Mouse (Mus musculus): Measurements from ENCODE around the gene Pimreg. TPM values are rescaled to one million over a fixed set of nuclear protein-coding genes. Genes with fewer than 3 reads are reported as not detected.

The Pimreg gene
- total and polyA plus RNA-seq, 3 experiments, result not detected

DNA sequence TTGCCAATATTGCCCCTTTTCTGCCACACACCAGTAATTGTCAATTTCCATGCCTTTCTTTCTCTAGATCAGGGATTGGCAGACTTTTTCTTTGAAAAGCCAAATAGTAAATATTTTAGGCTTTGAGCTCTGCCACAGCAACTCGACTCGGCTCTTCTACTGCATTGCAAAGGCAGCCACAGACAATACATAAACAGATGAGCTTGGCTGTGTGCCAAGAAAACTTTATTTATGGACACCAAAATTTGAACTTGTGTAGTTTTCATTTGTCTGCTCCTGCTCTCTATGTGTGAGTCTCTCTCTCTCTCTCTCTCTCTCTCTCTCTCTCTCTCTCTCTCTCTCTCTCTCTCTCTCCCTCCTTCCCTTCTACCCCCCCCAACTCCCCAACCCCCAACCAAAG lies 13.3 kb downstream of the Pimreg start:
- no peaks in the 10 kb centered on the region for H3K4me1 ChIP-seq (ENCODE audit: insufficient read depth, low read depth, low read length)
- no peaks in the 10 kb centered on the region for H3K27me3 ChIP-seq (ENCODE audit: insufficient read depth, low read length)
- no peaks in the 10 kb centered on the region for H3K36me3 ChIP-seq (replicated peaks)
- ATAC-seq (ENCODE audit: extremely low read depth, insufficient number of reproducible peaks, low FRiP score, poor library complexity, severe bottlenecking) (no peak), DNase-seq (ENCODE audit: low spot score) (no peak)
- H3K9me3 ChIP-seq (replicated peaks), result peaks cover 69% of the 10 kb centered on the region
- no peak overlapping the region for H3K4me3 ChIP-seq (ENCODE audit: low read depth, low read length)
- TF ChIP-seq GATA2 (IDR thresholded peaks at IDR 0.05; ENCODE audit: borderline replicate concordance, low read depth, low read length) (no peak), POLR2AphosphoS5 (IDR thresholded peaks at IDR 0.05; ENCODE audit: insufficient replicate concordance, low read depth, low read length) (no peak), GATA1 (IDR thresholded peaks at IDR 0.05; ENCODE audit: borderline replicate concordance, low read length) (no peak), TAL1 (conservative IDR thresholded peaks at IDR 0.05; ENCODE audit: low read depth, low read length) (no peak), CTCF (IDR thresholded peaks at IDR 0.05; ENCODE audit: low read depth, low read length) (no peak)

DNA sequence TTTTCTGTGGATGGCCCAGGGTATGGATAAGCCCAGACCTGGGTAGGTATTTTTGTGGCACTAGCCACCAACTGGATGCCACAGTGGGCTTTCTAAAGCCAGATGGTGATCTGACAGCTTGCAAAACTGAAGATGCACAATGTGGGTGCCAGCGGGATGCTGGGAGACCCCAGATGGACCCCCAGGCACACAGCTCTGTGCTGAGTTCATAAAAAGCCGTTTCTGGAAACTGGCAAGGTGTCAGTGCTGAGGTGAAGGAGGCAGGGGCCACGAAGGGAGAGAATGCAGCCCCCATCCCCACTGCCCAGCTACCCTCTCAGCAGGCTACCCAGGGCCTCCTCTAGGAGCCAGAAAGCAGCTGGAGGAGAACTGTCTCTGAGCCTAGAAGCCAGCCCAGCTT lies 15.3 kb downstream of the Pimreg start:
- no peak for ATAC-seq (ENCODE audit: extremely low read depth, insufficient number of reproducible peaks, low FRiP score, poor library complexity, severe bottlenecking)
- H3K36me3 ChIP-seq (replicated peaks), result no peaks in the 10 kb centered on the region
- no peaks in the 10 kb centered on the region; the same call in 1 of the 2 replicates for H3K27me3 ChIP-seq (ENCODE audit: insufficient read depth, low read length)
- no peak for DNase-seq (ENCODE audit: low spot score)
- no peak for TF ChIP-seq GATA2 (IDR thresholded peaks at IDR 0.05; ENCODE audit: borderline replicate concordance, low read depth, low read length)
- TF ChIP-seq POLR2AphosphoS5 (IDR thresholded peaks at IDR 0.05; ENCODE audit: insufficient replicate concordance, low read depth, low read length), result no peak
- no peak for TF ChIP-seq CTCF (IDR thresholded peaks at IDR 0.05; ENCODE audit: low read depth, low read length)
- TF ChIP-seq GATA1 (IDR thresholded peaks at IDR 0.05; ENCODE audit: borderline replicate concordance, low read length), result no peak
- no peak for TF ChIP-seq TAL1 (conservative IDR thresholded peaks at IDR 0.05; ENCODE audit: low read depth, low read length)
- H3K4me1 ChIP-seq (ENCODE audit: insufficient read depth, low read depth, low read length), result no peaks in the 10 kb centered on the region
- H3K4me3 ChIP-seq (ENCODE audit: low read depth, low read length), result no peak overlapping the region
- peaks cover 58% of the 10 kb centered on the region for H3K9me3 ChIP-seq (replicated peaks)

DNA sequence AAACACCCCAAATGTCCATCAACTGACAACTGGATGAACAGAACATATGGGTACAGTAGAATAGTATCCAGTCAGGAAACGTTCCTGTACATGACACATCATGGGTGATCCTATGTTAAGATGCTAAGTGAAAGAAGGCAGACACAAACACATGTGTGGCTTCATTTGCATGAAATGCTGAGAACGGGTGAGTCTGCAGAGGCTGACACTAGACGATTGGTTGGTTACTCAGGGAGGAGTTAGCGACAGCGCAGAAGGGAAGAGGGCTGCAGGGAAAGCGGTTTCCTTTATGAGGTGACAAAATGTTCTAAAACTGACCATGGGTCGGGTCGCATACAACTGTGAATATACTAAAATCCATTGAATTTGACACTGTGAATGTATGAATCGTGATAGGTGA lies 18.6 kb downstream of the Pimreg start:
- no peak for TF ChIP-seq CTCF (IDR thresholded peaks at IDR 0.05; ENCODE audit: low read depth, low read length)
- TF ChIP-seq GATA1 (IDR thresholded peaks at IDR 0.05; ENCODE audit: borderline replicate concordance, low read length), result no peak
- TF ChIP-seq GATA2 (IDR thresholded peaks at IDR 0.05; ENCODE audit: borderline replicate concordance, low read depth, low read length), result no peak
- TF ChIP-seq POLR2AphosphoS5 (IDR thresholded peaks at IDR 0.05; ENCODE audit: insufficient replicate concordance, low read depth, low read length), result no peak
- TF ChIP-seq TAL1 (conservative IDR thresholded peaks at IDR 0.05; ENCODE audit: low read depth, low read length), result no peak
- Histone ChIP-seq H3K36me3 (replicated peaks) (no peaks in the 10 kb centered on the region), H3K4me3 (ENCODE audit: low read depth, low read length) (no peak overlapping the region), H3K9me3 (replicated peaks) (peaks cover 72% of the 10 kb centered on the region), H3K4me1 (ENCODE audit: insufficient read depth, low read depth, low read length) (no peaks in the 10 kb centered on the region), H3K27me3 (ENCODE audit: insufficient read depth, low read length) (no peaks in the 10 kb centered on the region; the same call in 1 of the 2 replicates)
- ATAC-seq (ENCODE audit: extremely low read depth, insufficient number of reproducible peaks, low FRiP score, poor library complexity, severe bottlenecking) (no peak), DNase-seq (ENCODE audit: low spot score) (no peak)

DNA sequence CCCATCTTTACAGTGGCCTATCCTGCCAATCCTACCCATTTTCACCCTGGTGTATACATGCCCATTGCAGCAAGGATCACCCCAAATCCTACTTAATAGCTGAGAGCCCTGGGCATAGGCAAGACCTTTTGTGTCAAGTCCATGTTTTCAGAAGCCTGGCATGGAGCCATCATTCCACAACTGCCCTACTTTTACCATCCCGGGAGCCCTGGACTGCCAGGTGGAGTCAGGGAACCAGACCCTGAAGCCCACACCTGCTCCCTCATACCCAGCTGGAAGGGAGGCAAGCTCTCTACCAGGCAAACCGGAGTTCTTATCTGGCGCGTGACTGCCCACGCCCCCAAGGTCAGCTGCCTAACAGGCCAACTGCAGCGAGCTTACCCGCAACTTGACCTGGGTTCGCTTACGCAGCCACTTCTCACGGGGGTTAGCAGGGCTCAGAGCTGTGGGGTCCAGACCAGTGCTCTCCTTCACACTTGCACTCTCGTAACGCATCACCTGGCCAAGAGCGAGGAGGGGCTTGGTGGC lies 19.3 kb downstream of the Pimreg start:
- Histone ChIP-seq H3K27me3 (ENCODE audit: insufficient read depth, low read length) (no peaks in the 10 kb centered on the region; the same call in 1 of the 2 replicates), H3K4me1 (ENCODE audit: insufficient read depth, low read depth, low read length) (no peaks in the 10 kb centered on the region), H3K36me3 (replicated peaks) (no peaks in the 10 kb centered on the region), H3K9me3 (replicated peaks) (peaks cover 71% of the 10 kb centered on the region), H3K4me3 (ENCODE audit: low read depth, low read length) (no peak overlapping the region)
- TF ChIP-seq GATA2 (IDR thresholded peaks at IDR 0.05; ENCODE audit: borderline replicate concordance, low read depth, low read length) (no peak), TAL1 (conservative IDR thresholded peaks at IDR 0.05; ENCODE audit: low read depth, low read length) (no peak), POLR2AphosphoS5 (IDR thresholded peaks at IDR 0.05; ENCODE audit: insufficient replicate concordance, low read depth, low read length) (no peak), GATA1 (IDR thresholded peaks at IDR 0.05; ENCODE audit: borderline replicate concordance, low read length) (no peak), CTCF (IDR thresholded peaks at IDR 0.05; ENCODE audit: low read depth, low read length) (no peak)
- no peak for DNase-seq (ENCODE audit: low spot score)
- no peak for ATAC-seq (ENCODE audit: extremely low read depth, insufficient number of reproducible peaks, low FRiP score, poor library complexity, severe bottlenecking)

DNA sequence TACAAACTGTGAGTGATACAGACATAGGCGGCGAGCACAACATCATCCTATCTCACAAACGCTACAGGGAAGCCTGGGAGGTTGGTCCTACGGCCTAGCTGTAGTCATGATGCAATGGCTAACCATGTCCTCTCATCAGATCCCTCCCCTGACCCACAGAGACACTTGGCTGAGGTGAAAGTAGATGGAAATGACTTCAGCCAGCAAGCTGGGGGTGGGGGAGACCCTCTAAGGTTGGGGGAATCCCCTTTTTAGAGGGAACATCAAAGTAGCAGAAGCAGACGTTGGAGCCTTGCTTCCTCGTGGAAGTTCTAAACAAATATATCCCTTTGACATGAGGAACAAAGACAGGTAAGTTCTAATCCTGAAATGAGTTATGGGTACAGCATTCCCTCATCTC lies 22.6 kb downstream of the Pimreg start:
- DNase-seq (ENCODE audit: low spot score) (no peak), ATAC-seq (ENCODE audit: extremely low read depth, insufficient number of reproducible peaks, low FRiP score, poor library complexity, severe bottlenecking) (no peak)
- Histone ChIP-seq H3K9me3 (replicated peaks) (peaks cover 56% of the 10 kb centered on the region), H3K27me3 (ENCODE audit: insufficient read depth, low read length) (no peaks in the 10 kb centered on the region; the same call in 1 of the 2 replicates), H3K36me3 (replicated peaks) (no peaks in the 10 kb centered on the region), H3K4me3 (ENCODE audit: low read depth, low read length) (no peak overlapping the region), H3K4me1 (ENCODE audit: insufficient read depth, low read depth, low read length) (no peaks in the 10 kb centered on the region)
- no peak for TF ChIP-seq GATA1 (IDR thresholded peaks at IDR 0.05; ENCODE audit: borderline replicate concordance, low read length)
- TF ChIP-seq CTCF (IDR thresholded peaks at IDR 0.05; ENCODE audit: low read depth, low read length), result no peak
- TF ChIP-seq GATA2 (IDR thresholded peaks at IDR 0.05; ENCODE audit: borderline replicate concordance, low read depth, low read length), result no peak
- no peak for TF ChIP-seq TAL1 (conservative IDR thresholded peaks at IDR 0.05; ENCODE audit: low read depth, low read length)
- no peak for TF ChIP-seq POLR2AphosphoS5 (IDR thresholded peaks at IDR 0.05; ENCODE audit: insufficient replicate concordance, low read depth, low read length)

DNA sequence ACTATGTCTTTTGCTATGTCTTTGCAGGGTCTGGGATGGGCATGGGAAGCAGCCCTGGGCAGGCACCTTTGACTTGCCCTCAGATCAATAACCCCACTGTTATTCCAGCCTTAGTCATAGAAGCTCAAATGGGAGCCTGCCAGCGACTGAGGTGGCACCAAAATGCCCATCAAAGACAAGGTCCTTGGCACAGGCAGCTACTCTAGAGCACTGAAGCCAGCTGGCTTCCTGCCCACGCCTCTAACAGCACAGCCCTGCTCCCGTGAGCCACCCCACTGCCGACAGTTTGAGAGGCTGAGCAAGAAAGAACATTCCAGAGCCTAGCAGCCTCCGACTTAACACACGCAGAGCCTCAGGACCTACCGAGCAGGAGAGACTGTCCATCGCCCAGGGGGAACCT lies 23.3 kb downstream of the Pimreg start:
- DNase-seq (ENCODE audit: low spot score), result no peak
- no peaks in the 10 kb centered on the region; the same call in 1 of the 2 replicates for H3K27me3 ChIP-seq (ENCODE audit: insufficient read depth, low read length)

More for the DNA sequence above, 23.3 kb downstream of the Pimreg start:
- Histone ChIP-seq H3K4me3 (ENCODE audit: low read depth, low read length) (no peak overlapping the region; the same call in 1 of the 2 replicates), H3K4me1 (ENCODE audit: insufficient read depth, low read depth, low read length) (no peaks in the 10 kb centered on the region), H3K9me3 (replicated peaks) (peaks cover 55% of the 10 kb centered on the region), H3K36me3 (replicated peaks) (no peaks in the 10 kb centered on the region)
- TF ChIP-seq GATA1 (IDR thresholded peaks at IDR 0.05; ENCODE audit: borderline replicate concordance, low read length) (no peak), CTCF (IDR thresholded peaks at IDR 0.05; ENCODE audit: low read depth, low read length) (no peak), TAL1 (conservative IDR thresholded peaks at IDR 0.05; ENCODE audit: low read depth, low read length) (no peak), GATA2 (IDR thresholded peaks at IDR 0.05; ENCODE audit: borderline replicate concordance, low read depth, low read length) (no peak), POLR2AphosphoS5 (IDR thresholded peaks at IDR 0.05; ENCODE audit: insufficient replicate concordance, low read depth, low read length) (no peak)
- no peak for ATAC-seq (ENCODE audit: extremely low read depth, insufficient number of reproducible peaks, low FRiP score, poor library complexity, severe bottlenecking)

Data from G1E (cell line).